Mouse (Mus musculus) neural tube, embryonic 10.5 days (tissue): ENCODE measurements at regions not wholly inside any gene's neighbourhood (a gene's known extent, or its start where the extent isn't known, plus 50 kb on each side); places are given as distances from the start of the nearest gene placed in this dataset.

Experiments used
- DNase-seq: peaks from one replicate; pipeline ENCODE4 v3.0.0-alpha.2; 2017; ENCODE audit warnings: low spot score; ENCODE audit errors: extremely low spot score

DNA sequence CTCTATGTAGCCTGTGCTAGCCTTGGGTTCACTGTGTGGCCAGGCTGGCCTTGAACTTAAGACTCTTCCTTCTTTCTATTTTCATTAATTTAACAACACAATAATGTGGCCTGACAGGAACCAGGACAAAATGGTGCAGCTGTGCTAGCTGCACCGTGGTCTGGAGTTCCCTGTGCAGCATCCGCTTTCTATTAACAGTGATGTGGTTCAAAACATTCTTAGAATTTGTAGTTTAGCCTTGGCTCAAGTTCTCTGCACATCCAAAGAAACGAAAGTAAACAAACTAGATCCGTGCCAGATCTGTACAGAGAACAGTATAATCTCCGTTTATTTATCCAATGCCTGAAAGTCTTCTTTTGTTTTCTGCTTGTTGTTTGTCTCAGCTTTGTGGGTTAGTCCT lies 88.5 kb downstream of the Irx1 start:
- DNase-seq: no peak

DNA sequence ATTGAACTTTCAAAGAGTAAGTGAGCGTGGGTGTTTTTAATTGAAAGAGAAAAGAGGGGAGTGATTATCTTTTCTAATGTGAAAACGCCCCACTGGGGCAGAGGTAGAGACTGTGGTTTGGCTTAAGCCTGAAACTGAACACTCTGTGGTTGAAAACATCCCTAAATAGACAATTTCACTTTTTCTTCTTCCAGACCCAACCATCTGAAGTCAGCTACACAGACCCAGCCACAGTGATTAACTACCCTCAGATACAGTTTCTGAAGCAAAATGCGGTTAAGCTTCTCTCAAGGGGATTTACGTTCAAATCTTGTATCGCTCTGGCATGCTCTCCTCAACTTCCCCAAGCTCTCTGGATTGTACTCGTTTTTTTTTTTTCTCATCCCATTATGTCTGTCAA lies 94.8 kb downstream of the Irx1 start:
- no peak for DNase-seq

DNA sequence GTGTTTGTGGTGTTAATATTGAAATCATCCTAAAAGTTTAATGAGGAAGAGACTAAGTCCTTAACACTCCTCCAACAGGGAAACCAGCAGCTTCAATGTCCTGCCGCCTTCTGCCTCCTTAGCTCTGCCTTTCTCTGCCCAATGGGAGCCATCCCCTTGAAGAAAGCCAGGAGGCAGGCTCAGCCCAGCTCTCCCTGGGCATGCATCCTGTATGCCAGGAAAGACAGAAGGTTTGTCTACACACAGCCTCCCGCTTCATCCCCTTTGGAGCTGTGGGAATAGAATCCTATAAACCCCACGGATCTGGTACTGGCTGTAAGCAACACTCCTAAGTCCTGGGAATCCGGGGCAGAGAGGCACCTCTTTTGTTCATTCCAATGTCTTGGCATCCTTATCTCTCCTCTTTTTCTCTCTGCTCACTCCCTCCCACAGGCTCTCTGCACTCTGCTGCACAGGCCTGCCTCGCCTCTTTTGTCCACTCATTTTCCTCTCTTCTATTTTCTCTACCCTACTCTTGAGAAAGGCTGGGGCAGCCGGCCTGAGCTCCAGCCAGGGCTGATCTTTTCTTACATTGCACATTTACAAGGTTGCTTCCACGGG lies 110.0 kb downstream of the Irx1 start:
- no peak for DNase-seq

DNA sequence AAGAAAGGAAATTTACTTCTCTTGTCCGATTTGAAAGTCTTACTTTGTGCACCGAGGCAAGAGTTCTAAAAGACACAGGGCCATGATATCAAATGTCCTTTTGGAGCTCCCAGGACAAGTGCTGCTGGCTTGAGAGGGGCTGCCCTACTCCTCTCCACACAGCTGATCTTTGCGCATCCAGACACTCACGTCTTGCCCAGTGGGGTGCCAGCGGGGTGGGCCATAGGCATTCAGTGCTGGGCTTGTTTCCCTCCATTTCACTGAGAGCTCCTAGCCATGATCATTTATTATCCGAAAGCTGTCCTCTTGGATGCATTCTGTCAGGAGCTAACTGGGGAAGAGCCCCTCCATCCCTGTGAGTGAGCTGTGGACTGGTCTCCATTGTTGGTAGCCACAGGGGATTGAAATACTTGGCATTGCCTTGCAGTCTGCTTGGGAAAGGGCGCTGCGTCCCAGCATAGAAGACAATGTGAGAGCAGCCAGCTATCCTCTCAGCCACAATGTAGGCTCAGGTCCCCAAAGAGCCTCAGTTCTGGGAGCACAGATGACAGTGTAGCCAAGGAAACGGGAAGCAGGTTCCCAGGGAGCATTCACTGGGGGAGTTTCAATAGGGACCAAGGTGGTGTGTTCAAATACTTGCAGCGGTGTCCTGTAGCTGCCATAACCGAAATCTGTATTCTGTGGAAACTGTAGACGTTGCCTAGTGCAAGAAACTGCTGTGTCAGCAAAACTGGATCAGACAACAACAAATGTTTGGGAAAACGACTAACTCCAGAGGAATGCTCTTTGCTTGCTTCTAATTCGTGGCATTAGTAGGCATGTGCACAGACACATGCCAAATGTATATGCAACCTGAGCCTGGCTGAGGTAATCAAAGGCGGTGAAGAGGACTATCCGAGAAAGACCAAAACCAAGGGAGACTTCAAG lies 159.2 kb downstream of the Irx1 start:
- no peak for DNase-seq

DNA sequence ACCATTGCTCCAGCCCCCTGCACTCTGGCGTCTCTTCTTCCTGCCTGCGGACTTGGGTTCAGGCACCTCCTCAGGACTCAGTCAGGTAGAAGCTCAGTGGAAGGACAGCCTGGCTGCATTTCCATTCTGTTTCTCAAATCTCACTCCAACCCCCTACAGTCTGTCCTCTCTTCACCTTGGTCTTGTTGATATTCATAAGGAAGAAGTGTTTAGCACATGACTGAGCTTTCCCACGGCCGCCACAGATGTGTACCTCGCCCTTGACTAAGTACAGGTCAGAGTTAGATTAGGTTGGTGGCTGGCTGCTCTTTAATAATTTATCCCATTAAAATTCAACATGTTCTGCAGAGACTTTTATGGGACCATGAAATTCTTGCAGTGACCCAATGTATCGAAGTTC lies 165.2 kb downstream of the Irx1 start:
- DNase-seq: no peak

DNA sequence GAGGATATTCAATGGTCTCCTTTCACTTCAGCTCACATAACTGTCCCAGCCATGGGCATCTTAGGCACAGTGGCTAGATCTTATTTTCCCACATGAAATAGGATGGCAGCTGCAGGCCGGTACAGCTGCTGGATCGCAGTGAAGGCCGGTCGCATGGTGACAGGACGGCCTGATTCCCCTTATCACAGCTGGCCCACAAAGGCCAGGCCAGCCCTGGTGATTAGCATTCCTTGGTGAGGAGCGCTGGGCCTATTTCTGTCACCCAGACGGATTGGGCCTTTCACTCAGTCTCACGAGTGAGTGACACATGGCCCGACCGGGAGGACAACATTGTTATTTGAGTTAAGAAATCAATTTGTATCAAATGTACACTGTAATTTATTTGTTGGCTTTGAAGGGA lies 178.8 kb downstream of the Irx1 start:
- no peak for DNase-seq

DNA sequence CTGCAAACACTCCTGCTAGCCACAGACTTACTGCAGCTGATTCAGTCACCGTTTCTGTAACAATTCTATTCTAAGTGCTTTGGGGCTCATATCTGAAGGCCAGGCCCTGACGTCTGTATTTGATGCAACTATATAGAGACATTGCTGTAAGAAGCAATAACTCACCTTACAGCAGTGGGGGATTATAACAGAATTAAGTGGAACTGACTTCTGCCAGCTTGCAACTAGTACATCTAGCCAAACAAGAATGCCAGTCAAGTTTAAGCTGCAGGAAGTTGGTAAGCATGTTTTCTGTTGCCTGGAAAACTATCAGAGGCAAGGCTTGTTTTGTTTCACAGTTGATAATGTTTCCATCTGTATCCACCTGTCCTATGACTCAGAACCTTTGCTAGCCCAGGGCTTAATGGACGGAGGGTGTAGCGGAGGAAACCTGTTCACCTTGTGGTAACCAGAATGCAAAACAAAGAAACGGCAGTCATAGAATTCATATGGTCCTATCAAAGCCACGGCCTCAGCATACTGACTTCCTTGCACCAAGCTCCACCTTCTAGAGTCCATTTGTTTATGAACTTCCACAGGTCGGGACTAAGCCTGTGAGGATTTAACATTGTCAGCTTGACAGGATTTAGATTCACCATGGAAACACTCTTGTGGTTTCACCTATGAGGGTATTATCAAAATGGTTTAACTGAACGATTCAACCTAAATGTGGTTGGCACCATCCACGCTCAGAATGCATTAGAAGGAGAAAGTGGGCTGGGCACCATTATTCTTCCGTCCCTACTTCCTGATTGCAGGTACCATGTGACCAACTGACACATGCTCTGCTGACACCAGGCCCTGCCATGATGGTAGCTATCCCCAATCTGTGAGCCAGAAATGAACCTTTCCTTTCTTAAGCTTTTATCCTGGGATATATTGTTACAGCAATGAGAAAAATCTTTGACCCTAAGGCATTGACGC lies 216.2 kb downstream of the Irx1 start:
- DNase-seq: no peak

DNA sequence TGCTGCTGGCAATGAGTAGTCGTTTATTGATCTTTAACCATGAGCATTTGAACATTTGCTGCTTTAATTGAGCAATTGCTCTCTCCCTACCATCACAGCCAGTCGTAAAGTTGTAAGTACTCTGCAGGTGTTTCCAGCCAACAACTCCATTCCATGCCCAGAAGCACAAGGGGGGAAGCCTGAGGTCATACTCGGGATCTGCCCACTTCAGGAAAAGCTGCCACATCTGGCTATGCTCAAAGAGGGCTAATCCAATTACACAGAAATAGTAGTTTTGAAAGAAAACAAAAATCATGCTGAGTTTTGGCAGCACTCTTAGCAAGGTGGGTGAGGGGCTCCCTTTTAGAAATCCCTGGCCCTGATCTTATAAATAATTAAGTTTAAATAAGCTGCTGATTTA lies 217.0 kb downstream of the Irx1 start:
- no peak for DNase-seq

DNA sequence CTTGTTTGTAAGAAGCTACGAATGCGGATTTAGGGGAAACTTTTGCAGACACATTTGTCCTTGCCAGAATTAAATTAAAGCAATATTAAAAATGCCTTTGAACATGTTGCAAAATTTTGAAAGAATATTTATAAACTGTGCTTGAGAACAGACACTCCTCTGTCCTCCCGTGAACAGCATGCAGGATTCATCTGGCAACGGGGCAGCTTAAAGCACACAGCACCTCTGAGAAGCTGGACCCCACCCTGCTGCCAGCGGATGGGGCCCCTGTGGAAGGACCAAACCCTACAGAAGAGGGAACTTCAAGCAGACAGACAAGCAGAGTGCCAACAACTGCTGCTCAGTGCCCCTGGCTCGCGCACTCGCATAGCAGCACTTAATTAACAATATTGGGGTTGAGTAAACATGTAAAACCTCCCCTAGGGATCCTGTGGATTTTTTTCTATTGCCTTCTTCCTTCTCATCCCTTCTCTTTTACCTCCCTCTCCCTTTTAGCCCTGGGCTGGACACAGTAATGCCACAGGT lies 226.6 kb downstream of the Irx1 start:
- no peak for DNase-seq

DNA sequence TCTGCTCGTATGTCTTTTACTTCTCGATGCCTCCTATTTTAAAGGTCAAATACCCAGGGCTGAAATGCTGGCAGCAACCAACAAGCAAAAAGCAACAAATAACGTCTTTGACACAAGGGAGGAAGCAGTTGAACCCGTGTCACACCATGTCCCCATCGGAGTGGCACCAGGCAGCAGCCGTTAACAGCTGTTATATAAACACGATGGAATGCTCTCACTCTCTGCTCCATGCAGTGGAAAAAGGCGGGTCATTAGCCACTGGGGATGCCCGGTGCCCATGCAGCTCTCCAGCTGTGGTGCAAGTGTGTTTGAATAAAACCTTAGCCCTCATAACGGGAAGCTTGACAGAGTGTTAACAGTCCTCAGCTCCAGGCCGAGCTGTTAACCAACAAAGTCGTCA lies 229.3 kb downstream of the Irx1 start:
- no peak for DNase-seq

DNA sequence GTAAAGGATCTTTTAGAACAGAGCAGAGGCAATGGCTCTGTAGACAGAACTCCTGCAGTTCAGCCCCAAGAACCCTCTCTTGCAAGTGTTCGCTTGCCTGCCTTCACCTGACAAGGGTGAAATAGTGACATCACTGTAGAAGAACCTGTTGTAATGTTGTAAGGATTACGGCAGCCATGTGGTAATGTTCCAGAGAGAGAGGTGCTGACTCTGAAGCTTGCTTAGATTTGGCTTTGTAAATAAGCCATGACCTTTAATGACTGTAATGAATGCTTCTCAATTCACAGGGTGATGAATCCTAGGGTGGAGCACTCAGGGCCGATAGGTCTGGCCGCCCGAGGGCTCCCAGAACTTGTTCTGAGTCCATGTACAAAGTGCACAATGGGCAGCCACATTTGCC lies 230.2 kb downstream of the Irx1 start:
- no peak for DNase-seq

DNA sequence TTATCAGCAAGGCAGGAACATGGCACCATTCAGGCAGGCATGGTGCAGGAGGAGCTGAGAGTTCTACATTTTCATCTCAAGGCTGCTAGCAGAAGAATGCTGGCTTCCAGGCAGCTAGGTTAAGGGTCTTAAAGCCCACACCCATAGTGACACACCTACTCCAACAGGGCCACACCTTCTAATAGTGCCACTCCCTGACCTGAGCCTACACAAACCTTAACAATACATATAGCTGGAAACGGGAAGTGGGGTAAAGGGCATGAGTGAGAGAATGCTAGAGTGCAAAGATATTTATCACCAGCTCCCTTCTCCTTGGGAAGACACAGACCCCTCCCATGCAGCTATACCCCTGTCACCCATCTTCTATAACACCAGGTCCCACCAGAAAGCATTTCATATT lies 230.6 kb downstream of the Irx1 start:
- DNase-seq: no peak

DNA sequence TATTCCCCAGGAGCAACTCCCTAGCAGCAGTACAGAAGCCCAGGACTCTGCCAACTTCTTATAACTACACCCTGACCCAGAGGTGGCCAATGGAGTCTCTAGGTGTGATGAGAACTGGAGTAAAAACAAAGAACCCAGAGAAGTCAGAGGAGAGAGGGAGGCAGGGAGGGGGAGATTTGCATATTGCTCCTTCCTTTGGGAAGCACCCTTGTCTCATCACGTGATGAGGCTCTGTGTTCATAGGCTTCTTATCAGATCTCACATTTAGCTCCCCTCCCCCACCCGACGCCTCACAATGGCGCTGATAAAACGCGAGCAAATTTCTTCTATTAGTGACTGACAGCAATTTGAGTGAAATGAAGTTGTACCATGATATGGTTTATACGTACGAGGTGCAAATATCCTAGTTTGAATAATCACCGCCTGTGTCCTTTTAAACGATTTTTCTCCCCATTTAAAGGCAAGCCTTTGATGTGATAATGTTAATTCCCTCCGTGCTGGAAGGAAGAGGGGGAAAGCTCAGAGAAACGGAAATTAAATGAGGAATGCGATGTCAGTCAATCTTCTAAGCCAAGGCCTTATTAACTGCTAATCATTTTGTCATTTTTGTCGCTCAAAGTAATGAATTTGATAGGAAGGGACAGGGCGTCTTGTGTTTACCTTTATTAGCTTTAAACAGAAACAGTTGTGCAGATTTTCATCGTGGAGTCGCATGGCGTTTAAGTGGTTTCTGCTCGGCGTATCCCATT lies 273.3 kb downstream of the Irx1 start:
- DNase-seq: no peak

DNA sequence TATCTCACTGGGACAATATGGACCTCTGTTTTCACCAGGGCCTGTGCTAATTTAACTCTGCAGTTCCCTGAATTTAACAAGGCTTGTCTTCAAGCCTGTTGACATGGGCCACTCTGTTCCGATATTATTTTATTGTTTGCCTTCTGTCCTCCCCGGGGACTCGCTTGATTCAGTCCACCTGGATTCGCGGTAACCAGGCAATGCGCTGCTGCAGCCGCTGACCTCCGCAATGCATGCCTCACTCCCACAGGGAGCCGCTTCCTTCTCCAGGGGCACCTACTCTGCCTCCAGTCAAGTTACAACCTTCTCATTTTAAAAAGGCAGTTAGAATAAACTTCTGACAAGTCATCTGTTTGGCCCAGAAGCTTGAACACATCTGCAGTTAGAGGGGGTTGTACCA lies 274.3 kb downstream of the Irx1 start:
- DNase-seq: no peak

DNA sequence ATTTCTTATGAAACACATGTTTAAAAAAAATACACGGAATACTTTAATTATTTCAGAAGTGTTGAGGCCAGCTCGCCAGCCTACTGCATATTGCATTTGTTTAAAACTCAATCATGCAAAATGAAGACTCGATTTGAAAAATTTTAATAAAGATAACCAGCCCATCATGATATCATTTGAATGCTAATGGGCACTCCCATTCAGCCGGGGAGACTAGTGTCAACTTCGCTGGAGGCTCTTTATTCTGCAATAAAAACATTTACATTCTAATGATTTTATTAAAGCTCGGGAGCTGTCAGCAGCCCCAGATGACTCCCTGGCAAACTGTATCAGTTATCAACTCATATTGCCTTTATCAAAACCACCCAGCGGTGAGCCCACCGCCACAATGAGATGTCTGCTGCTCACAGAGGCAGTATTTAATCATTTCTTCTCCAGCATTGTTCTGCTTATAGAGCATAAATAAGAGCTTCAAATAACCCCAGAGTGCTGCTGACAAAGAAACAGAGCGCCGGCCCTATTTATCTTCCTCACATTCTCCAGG lies 287.4 kb downstream of the Irx1 start:
- no peak for DNase-seq

DNA sequence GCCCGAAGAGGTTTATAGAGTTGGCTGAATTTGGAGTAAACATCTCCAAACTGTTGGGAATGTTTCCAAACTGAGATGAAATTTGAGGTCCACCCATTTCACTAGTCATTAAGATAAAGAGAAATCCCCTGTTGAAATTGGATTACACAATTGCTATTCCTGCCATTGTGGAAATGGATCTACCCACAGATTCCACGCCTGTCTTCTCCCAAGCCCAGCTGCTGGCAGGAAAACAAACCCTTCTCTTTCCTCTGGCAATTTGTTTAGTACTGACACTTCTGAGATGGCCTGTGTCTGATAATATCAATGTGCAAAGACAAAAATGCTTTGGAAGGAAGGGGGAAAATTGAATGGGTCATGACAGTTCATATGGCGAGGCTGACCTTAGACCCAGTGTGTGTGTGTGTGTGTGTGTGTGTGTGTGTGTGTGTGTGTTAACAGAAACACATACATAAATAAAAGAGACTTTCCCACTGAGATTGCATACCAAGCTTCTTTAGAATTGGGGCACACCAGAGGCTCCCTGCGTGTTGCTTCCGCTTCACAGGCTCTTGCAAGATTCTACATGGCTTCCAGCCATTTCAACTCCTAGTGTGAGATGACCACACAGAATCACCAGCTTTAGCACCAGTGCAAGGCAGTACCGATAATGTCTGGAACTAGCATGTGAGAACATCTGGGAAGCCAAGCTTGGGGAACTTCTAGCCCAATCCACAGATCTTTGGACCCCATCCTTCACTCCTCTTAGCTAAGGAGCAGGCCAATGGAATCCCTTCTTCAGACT lies 293.4 kb downstream of the Irx1 start:
- DNase-seq: no peak

DNA sequence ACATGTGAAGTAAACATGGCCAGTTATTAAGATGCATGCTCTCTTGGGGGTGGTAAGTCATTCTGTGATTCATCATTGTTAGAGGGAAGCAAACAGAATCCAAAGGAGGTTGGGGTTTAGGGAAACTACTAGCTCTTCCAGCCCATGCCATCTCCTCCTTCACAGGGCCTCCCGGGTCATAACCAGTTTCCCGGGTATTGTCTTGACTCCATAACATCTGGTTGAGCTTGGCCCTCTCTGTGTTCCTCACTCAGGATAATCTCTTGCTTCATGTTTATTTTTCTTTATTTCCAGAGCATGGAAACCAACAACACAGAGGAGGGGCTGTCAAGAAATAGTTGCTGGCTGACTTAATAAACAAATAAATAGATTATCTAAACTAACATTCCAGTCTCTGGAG lies 295.3 kb downstream of the Irx1 start:
- no peak for DNase-seq

DNA sequence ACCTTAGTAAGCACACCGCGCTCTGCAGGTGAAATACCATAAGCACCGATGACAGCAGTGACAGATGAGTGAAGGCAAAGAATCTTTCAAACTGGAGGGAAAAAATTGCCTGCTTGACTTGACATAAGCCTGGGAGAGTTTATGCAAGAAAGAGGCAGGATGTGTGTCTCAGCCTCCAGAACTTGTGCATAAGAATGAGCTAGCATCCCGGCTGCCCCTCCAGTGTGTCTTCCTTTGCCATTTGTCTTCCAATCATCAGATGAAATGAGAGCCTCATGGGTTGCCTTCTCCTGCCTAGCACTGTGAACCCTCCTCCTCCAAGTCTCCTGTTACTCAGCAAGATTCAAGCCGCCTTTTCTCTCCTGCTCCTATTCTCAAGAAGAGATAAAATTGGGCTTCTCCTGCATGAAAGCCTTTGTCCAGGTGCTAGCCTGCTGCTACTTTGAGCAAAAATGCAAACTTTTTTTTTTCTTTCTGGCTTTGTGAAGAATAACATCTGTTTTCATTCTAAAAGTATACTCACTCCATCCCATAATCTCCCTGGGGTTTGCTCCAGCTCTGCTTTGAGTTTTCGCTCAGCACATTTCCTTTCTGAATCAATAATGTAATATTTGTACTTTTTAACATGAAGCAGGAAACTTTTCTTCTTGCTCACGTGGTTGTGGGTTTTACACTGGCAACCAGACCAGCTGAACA lies 298.2 kb downstream of the Irx1 start:
- no peak for DNase-seq

DNA sequence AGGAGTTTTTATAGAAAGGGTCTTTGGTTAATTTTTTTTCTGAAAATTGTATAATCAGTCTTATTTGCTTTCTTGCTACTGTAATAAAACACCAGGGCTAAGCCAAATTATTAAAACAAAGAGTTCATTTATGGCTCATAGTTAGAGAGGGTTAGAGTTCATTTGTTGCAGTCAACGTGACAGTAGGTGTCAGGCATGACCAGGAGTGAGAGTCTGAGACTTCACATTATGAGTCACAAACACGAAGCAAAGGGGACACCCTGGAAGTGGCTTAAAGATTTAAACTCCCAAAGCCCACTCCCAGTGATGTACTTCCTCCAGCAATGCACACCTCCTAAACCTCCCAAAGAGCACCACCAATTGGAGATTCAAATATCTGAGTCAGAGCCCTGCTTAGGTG lies 305.6 kb downstream of the Irx1 start:
- no peak for DNase-seq
